Mouse (Mus musculus): ENCODE results near the gene BC049352. TPM values are rescaled to one million over a fixed set of nuclear protein-coding genes. Genes with fewer than 3 reads are reported as not detected.
A peak's percentile ranks its signal among the peaks of the same experiment; 100 is the strongest.

Gene BC049352
- polyA plus RNA-seq, 1 experiment from 2014 or later: 0.48 TPM

DNA sequence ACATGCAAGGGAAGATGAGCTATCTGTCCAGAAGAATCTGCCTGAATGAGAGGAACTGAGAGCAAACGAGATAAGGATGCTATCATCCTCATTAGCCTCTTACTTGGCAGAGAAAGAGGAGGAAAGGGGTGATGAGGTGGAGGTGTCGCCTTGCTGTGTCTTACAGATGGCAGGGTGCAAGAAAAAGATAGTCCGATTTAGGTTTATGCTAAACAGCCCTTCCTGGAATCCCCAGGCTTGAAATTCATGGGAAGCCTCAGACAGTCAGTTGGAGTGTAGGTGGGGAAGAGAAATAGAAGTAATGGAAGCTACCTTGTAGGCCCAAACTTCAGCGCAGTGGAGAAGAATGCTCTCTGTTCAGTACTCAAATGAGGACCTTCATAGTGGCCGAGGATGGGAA, 13.9 kb upstream of the BC049352 start:
- ATAC-seq: no peak
- Histone ChIP-seq H3K27ac (ENCODE audit: low read depth, low read length) (no peak overlapping the region), H3K9ac (ENCODE audit: low read depth, low read length) (no peak overlapping the region), H3K27me3 (replicated peaks; ENCODE audit: control insufficient read depth, insufficient read depth, low read length) (no peaks in the 10 kb centered on the region), H3K4me1 (replicated peaks; ENCODE audit: control insufficient read depth, insufficient read depth, low read length) (no peaks in the 10 kb centered on the region), H3K9me3 (ENCODE audit: control insufficient read depth) (no peaks in the 10 kb centered on the region), H3K4me2 (replicated peaks; ENCODE audit: low read depth) (no peak overlapping the region), H3K36me3 (ENCODE audit: control insufficient read depth, insufficient read depth) (peaks cover 6% of the 10 kb centered on the region; the same call in 1 of the 2 replicates), H3K4me3 (ENCODE audit: low read depth, low read length) (no peak overlapping the region)
- 74% methylated on average over 5 of the region's 5 CpGs for WGBS
- no peak for TF ChIP-seq CTCF (IDR thresholded peaks at IDR 0.05; ENCODE audit: low read depth)

DNA sequence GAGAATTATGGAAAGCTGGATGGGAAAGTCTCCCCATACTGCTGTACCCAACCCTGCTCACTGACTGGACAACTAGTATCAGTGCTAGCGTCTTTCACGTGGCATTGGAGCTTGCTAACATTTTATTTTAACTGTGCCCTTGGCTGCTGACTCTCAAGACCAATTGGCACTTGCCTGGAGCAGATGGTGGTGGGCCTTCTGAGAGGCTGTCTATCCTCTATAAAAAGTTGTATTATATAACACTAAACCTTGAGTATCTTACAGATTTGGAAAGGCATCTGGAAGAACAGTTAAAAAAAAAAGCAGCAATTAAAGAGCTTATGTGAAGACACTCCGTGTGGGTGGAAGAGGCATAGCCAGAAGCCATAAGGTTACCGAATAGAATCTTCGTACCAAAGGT, 11.7 kb upstream of the BC049352 start:
- no peaks in the 10 kb centered on the region for H3K27me3 ChIP-seq (replicated peaks; ENCODE audit: control insufficient read depth, insufficient read depth, low read length)
- no peak overlapping the region for H3K4me3 ChIP-seq (ENCODE audit: low read depth, low read length)
- no peak for TF ChIP-seq CTCF (IDR thresholded peaks at IDR 0.05; ENCODE audit: low read depth)
- peaks cover 15% of the 10 kb centered on the region for H3K36me3 ChIP-seq (ENCODE audit: control insufficient read depth, insufficient read depth)
- H3K4me1 ChIP-seq (replicated peaks; ENCODE audit: control insufficient read depth, insufficient read depth, low read length): no peaks in the 10 kb centered on the region
- no peak for ATAC-seq
- no peak overlapping the region for H3K9ac ChIP-seq (ENCODE audit: low read depth, low read length)
- 87% methylated on average over 5 of the region's 5 CpGs for WGBS
- H3K9me3 ChIP-seq (ENCODE audit: control insufficient read depth): no peaks in the 10 kb centered on the region
- H3K4me2 ChIP-seq (replicated peaks; ENCODE audit: low read depth): no peak overlapping the region
- no peak overlapping the region for H3K27ac ChIP-seq (ENCODE audit: low read depth, low read length)

DNA sequence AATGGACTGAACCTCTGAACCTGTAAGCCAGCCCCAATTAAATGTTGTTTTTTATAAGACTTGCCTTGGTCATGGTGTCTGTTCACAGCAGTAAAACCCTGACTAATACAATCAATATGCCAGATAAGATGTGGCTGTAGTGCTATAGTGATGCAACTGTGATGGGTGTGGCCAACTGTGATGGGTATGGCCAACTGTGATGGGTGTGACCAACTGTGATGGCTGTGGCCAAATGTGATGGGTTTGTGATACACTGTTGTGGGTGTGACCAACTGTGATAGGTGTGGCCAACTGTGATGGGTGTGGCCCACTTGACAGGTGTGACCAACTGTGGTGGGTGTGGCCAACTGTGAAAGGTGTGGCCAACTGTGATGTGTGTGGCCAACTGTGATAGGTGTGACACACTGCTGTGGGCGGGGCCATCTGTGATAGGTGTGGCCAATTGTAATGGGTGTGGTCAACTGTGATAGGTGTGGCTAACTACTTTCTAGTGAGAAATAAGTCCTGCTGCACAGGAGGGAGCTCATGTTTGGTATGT, 10.7 kb upstream of the BC049352 start:
- Histone ChIP-seq H3K4me3 (ENCODE audit: low read depth, low read length) (no peak overlapping the region), H3K4me1 (replicated peaks; ENCODE audit: control insufficient read depth, insufficient read depth, low read length) (no peaks in the 10 kb centered on the region), H3K9me3 (ENCODE audit: control insufficient read depth) (no peaks in the 10 kb centered on the region), H3K27ac (ENCODE audit: low read depth, low read length) (no peak overlapping the region), H3K36me3 (ENCODE audit: control insufficient read depth, insufficient read depth) (peaks cover 21% of the 10 kb centered on the region), H3K27me3 (replicated peaks; ENCODE audit: control insufficient read depth, insufficient read depth, low read length) (no peaks in the 10 kb centered on the region), H3K4me2 (replicated peaks; ENCODE audit: low read depth) (no peak overlapping the region), H3K9ac (ENCODE audit: low read depth, low read length) (no peak overlapping the region)
- no peak for TF ChIP-seq CTCF (IDR thresholded peaks at IDR 0.05; ENCODE audit: low read depth)
- WGBS: 68% methylated on average over 1 of the region's 1 CpGs
- peak; percentile 70 for ATAC-seq

DNA sequence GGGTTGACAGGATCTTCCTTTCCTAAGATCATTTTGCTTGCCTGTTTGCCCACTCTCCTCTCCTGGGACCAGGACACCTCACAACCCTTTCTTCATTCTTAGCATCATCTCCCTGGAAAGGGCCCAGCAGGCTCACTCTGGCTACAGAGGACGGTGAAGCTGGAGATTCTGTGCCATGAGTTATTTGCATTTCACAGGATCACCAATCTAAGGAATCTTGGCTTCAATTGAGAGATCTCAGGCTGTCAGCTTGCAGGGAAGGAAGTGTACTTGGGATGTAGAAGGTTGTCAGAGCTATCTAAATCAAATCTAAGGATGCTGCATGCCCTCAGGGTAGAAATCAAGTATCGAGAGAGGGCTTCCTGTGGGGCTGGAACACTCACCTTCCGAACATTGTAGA, 8.3 kb upstream of the BC049352 start:
- Histone ChIP-seq H3K9ac (ENCODE audit: low read depth, low read length) (no peak overlapping the region), H3K4me3 (ENCODE audit: low read depth, low read length) (no peak overlapping the region), H3K27ac (ENCODE audit: low read depth, low read length) (no peak overlapping the region), H3K27me3 (replicated peaks; ENCODE audit: control insufficient read depth, insufficient read depth, low read length) (no peaks in the 10 kb centered on the region), H3K4me1 (replicated peaks; ENCODE audit: control insufficient read depth, insufficient read depth, low read length) (no peaks in the 10 kb centered on the region), H3K36me3 (ENCODE audit: control insufficient read depth, insufficient read depth) (peaks cover 37% of the 10 kb centered on the region), H3K4me2 (replicated peaks; ENCODE audit: low read depth) (no peak overlapping the region), H3K9me3 (ENCODE audit: control insufficient read depth) (no peaks in the 10 kb centered on the region)
- 64% methylated on average over 3 of the region's 3 CpGs for WGBS
- ATAC-seq: no peak
- no peak for TF ChIP-seq CTCF (IDR thresholded peaks at IDR 0.05; ENCODE audit: low read depth)

DNA sequence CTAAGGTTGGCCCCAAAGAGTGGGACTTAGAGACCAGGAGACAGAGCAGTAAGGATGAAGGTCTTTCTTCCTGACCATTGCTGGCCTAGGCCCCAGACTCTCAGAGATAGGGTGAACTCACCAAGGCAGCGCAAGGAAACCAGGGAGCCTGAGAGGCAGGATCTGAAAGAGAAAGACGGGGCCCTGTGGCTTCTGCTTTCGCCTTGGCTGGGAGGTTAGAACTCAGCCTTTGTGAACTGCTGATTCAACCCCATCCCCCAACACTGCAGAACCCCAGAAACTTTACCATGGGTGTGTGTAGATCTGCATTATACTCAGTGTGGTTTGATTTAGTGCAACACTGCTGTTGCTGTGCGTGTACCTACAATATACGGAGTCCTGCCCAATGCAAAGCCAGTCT, 2.5 kb upstream of the BC049352 start:
- H3K4me1 ChIP-seq (replicated peaks; ENCODE audit: control insufficient read depth, insufficient read depth, low read length): no peaks in the 10 kb centered on the region; the same call in 1 of the 2 replicates
- no peak overlapping the region for H3K4me2 ChIP-seq (replicated peaks; ENCODE audit: low read depth)
- WGBS: 91% methylated on average over 5 of the region's 5 CpGs
- ATAC-seq: no peak
- TF ChIP-seq CTCF (IDR thresholded peaks at IDR 0.05; ENCODE audit: low read depth): no peak
- no peaks in the 10 kb centered on the region for H3K9me3 ChIP-seq (ENCODE audit: control insufficient read depth)
- H3K9ac ChIP-seq (ENCODE audit: low read depth, low read length): no peak overlapping the region
- no peak overlapping the region for H3K4me3 ChIP-seq (ENCODE audit: low read depth, low read length)
- H3K27me3 ChIP-seq (replicated peaks; ENCODE audit: control insufficient read depth, insufficient read depth, low read length): no peaks in the 10 kb centered on the region
- H3K27ac ChIP-seq (ENCODE audit: low read depth, low read length): no peak overlapping the region
- peaks cover 45% of the 10 kb centered on the region for H3K36me3 ChIP-seq (ENCODE audit: control insufficient read depth, insufficient read depth)

DNA sequence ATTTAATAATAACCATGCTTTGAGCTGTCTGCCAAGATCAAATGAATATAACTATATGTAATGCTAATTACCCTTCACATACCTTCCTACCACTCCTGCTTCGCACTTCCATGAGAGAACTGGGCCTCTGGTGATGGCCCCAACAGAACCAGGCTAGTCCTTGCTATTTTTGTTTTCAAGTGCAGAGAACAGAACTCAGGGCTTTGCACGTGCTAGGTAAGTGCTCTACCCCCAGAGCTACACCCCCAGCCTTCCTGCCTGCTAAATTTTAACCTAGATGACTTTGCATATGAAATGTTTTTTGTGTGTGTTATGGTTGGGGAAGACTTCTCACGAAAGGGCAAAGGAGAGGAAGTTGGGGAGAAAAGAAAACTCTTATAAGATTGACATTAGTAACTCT, 714 bp downstream of the BC049352 start:
- H3K9ac ChIP-seq (ENCODE audit: low read depth, low read length): no peak overlapping the region
- H3K27me3 ChIP-seq (replicated peaks; ENCODE audit: control insufficient read depth, insufficient read depth, low read length): no peaks in the 10 kb centered on the region
- 44% methylated on average over 3 of the region's 3 CpGs for WGBS
- no peak for TF ChIP-seq CTCF (IDR thresholded peaks at IDR 0.05; ENCODE audit: low read depth)
- no peak overlapping the region for H3K4me3 ChIP-seq (ENCODE audit: low read depth, low read length)
- no peak overlapping the region for H3K4me2 ChIP-seq (replicated peaks; ENCODE audit: low read depth)
- ATAC-seq: no peak
- H3K27ac ChIP-seq (ENCODE audit: low read depth, low read length): peak overlapping the region; percentile 42; the same call in 1 of the 2 replicates
- H3K4me1 ChIP-seq (replicated peaks; ENCODE audit: control insufficient read depth, insufficient read depth, low read length): peaks cover 2% of the 10 kb centered on the region; the same call in 1 of the 2 replicates
- peaks cover 41% of the 10 kb centered on the region for H3K36me3 ChIP-seq (ENCODE audit: control insufficient read depth, insufficient read depth)
- H3K9me3 ChIP-seq (ENCODE audit: control insufficient read depth): no peaks in the 10 kb centered on the region

DNA sequence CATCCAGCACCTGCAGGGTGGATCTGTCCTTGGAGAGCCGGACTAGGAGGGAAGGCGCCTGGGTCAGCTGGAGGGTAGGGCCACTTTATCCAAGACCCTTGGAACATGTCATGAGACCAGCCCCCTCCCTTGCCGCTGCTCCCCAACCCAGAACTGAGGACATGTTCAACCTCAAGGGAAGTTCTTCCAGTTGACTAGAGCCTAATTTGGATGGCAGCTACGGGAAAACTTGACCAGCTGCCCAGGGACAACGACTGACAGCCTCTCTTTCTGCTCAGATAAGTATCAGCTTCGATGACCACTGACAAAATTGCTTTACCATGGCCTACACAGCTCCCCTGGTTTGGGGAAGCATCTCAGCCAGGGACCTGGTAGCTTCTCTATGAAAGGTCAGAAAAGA, 1.5 kb downstream of the BC049352 start:
- TF ChIP-seq CTCF (IDR thresholded peaks at IDR 0.05; ENCODE audit: low read depth): no peak
- 85% methylated on average over 6 of the region's 6 CpGs for WGBS
- Histone ChIP-seq H3K36me3 (ENCODE audit: control insufficient read depth, insufficient read depth) (peaks cover 34% of the 10 kb centered on the region), H3K4me3 (ENCODE audit: low read depth, low read length) (no peak overlapping the region), H3K27me3 (replicated peaks; ENCODE audit: control insufficient read depth, insufficient read depth, low read length) (no peaks in the 10 kb centered on the region), H3K9me3 (ENCODE audit: control insufficient read depth) (no peaks in the 10 kb centered on the region), H3K27ac (ENCODE audit: low read depth, low read length) (no peak overlapping the region), H3K4me2 (replicated peaks; ENCODE audit: low read depth) (no peak overlapping the region), H3K4me1 (replicated peaks; ENCODE audit: control insufficient read depth, insufficient read depth, low read length) (peaks cover 5% of the 10 kb centered on the region; the same call in 1 of the 2 replicates), H3K9ac (ENCODE audit: low read depth, low read length) (no peak overlapping the region)
- no peak for ATAC-seq

Data from intestine, postnatal 0 days (tissue).